Mouse (Mus musculus) embryonic stem cell, embryonic (primary cell): ENCODE measurements around the gene Cpsf4.

Experiments
- CTCF ChIA-PET, 4 experiments: fragments of 300-600 bp in 2 of 4; fragments of 350-600 bp in 2 of 4; sonication (Branson Sonifier 250); formaldehyde crosslinking; loops; one replicate each; lab custom pipeline; 2022; ENCODE audit warnings: inconsistent platforms in 2 of 4; lab: Charles Lee
- POLR2A ChIA-PET, 4 experiments: fragments of 300-600 bp in 2 of 4; fragments of 350-600 bp in 2 of 4; sonication (Branson Sonifier 250); formaldehyde crosslinking; loops; one replicate each; lab custom pipeline; 2022; ENCODE audit warnings: antibody characterized with exemption in 4 of 4, inconsistent platforms in 1 of 4; lab: Charles Lee

Gene Cpsf4

DNA sequence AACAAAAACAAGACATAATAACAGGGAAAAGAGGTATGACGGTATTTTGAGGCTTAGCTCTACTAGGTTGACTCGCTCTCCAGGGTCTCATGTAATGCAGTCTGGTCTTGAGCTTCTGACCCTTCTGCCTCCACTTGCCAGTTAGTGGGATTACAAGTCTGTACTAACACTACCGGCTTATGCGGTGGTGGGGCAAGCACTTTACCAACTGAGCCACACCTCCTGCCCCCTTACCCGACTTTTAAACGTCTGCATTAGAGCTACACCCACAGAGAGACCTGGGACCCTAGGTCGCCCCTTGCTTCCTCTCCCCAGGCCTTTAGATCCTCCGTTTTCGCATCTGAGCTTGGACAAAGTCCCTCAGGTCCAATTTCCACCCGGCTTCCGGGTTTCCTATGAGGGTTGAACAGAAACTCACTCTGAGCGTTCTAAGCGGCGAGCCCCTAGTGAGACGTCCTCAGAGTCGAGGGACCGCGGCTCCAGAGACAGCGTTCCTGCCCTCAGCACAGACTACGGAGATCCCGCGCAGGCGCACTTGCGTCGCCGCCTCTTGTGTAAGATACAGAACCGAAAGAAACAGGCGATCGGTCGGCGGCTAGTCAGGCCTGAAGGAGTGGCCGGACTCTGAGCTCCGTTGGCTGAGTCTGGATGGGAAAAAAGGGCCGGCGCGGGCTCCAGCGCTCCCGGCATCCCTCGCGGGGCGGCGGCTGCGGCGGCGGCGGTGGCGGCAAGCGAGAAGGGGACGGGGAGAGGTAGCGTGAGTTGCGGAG lies at the start of gene Cpsf4, which contains the start of gene Ptcd1:
Gene Cpsf4 (plus strand): TSS at position 678 of the 770 bp plus-strand sequence.
Gene Ptcd1 (minus strand): TSS at position 573 of the 770 bp plus-strand sequence.
- ChIA-PET CTCF (interaction anchor here in 2 of 4 experiments (0.6 to 1.5 kb wide), 7 partner anchors 12 to 1054 kb away, joined by 3 to 6 read pairs (median 3); partner anchors contain the start of gene Zkscan5 (in 1 of the 2)), POLR2A (interaction anchor here (0.6 to 15.0 kb wide), 60 partner anchors 9 to 399 kb away, joined by 3 to 289 read pairs (median 5); partner anchors contain the start of genes Arpc1b (in 3 of the 4), Zfp655 (in 3 of the 4), Zkscan5 (in 3 of the 4) and Atp5j2 (in 2 of the 4))

DNA sequence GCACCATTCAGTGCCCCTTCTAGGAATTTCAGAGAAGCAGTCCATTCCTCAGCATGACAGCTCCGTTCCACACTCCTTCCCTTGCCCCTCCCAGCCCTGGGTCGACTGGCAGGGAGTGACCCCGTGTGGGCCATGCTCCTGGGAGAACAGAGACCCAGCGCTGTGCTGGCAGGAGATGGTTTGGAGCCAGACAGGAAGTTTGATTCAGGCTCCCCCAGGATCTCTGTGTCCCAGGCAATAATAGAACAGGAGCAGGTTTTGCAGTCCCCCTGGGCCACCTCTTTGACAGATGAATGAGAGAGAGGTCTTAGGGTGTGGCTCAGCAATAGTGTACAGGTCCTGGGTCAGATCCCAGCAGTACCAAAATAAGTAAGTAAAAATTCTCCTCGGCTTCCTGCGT lies 49.0 kb upstream of the Cpsf4 start:
- ChIA-PET POLR2A (interaction anchor here in 2 of 4 experiments (0.8 to 17.1 kb wide), 9 partner anchors 9 to 121 kb away, joined by 3 to 244 read pairs (median 6); partner anchors contain the start of genes Bud31 (in 1 of the 2), Cpsf4 (in 1 of the 2), Pdap1 (in 1 of the 2) and Ptcd1 (in 1 of the 2)), CTCF (interaction anchor here in 2 of 4 experiments (1.1 to 1.5 kb wide), 2 partner anchors 35 to 72 kb away, joined by 3 to 4 read pairs; no protein-coding TSS in a partner anchor)

DNA sequence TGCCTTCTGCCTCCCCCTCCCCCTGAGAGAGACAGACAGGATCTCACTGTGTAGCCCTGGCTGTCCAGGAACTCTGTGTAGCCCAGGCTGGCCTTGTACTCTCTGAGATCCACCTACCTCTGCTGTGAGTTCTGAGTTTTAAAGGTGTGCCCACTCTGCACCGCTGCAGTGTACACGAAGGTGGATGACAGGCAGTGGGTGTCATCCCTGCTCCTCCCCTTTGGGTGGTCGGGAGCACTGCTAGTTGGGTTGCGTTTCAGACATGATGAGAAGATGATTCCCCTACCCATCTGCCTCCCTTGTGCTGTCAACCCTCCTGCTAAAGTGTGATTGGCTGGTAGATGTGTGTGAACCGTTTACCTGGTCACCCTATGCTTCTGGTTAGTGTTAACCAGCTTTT lies 48.6 kb upstream of the Cpsf4 start:
- POLR2A ChIA-PET: interaction anchor here in 3 of 4 experiments (0.6 to 17.1 kb wide), 8 partner anchors 10 to 131 kb away, joined by 3 to 244 read pairs (median 4); partner anchors contain the start of genes Bud31 (in 1 of the 3), Cpsf4 (in 1 of the 3), Pdap1 (in 1 of the 3) and Ptcd1 (in 1 of the 3)
- CTCF ChIA-PET: interaction anchor here in 1 of 4 experiments (1.5 kb wide), 1 partner anchor 72 kb away, joined by 3 read pairs; no protein-coding TSS in a partner anchor

DNA sequence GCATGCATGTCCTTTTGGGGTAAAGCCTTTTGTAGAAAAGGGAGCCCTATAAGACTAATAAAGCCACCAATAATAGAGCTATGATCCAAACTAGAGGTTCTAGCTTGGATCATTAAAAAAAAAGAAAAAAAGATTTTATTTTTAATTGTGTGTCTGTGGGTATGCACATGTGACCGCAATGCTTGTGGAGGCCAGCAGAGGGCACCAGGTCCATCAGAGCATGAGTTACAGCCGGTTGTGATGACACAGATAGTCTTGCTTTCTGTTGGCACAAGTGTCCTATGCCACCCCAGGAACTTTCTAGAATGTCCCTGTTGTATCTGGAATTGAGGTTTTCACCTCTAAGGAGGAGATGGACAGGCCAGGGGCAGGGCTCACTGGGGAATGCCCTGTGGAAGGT lies 47.6 kb upstream of the Cpsf4 start:
- ChIA-PET CTCF (interaction anchor here (0.6 to 1.6 kb wide), 12 partner anchors 10 to 1273 kb away, joined by 3 to 5 read pairs (median 3); no protein-coding TSS in a partner anchor), POLR2A (interaction anchor here (0.6 to 17.1 kb wide), 15 partner anchors 9 to 288 kb away, joined by 3 to 244 read pairs (median 3); partner anchors contain the start of genes Arpc1a (in 1 of the 4), Bud31 (in 1 of the 4), Cpsf4 (in 1 of the 4) and Kpna7 (in 1 of the 4))

DNA sequence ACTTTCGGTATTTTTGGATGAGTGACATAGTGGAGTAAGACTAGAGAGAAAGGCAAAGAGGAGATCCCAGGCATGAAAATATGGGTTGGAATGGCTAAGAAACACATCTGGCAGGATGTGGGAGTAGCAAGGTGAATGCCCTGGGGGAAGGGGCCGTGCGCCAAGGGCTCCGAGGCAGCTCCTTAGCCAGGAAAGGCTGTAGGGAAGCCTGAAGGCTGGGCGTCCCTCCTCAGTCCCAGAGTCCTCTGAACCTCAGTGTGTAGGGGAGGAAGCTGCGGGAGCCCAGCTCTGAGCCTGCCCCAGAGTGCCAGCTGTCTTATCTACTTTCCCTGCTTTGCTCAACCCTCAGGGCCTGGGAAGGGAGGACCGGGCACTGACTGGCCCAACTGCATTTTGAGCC lies 46.1 kb upstream of the Cpsf4 start:
- ChIA-PET CTCF (interaction anchor here in 3 of 4 experiments (1.1 to 1.6 kb wide), 3 partner anchors 12 to 16 kb away, joined by 3 to 8 read pairs (median 4); no protein-coding TSS in a partner anchor), POLR2A (interaction anchor here in 3 of 4 experiments (0.6 to 17.1 kb wide), 14 partner anchors 8 to 600 kb away, joined by 3 to 244 read pairs (median 5); partner anchors contain the start of genes Zkscan5 (in 2 of the 3), Arpc1b (in 1 of the 3), Bud31 (in 1 of the 3) and Pdap1 (in 1 of the 3))

DNA sequence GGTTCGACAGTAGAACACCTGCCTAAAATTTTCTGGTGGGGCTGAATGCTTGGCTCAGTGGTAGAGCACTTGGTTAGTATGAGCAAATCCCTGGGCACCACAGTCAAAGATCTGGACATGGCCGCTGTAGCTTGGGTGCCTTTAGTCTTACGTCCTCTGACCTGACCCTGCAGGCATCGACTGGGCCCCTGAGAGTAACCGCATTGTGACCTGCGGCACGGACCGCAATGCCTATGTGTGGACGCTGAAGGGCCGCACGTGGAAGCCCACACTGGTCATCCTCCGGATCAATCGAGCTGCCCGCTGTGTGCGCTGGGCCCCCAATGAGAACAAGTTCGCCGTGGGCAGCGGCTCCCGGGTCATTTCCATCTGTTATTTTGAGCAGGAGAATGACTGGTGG lies 43.6 kb upstream of the Cpsf4 start:
- ChIA-PET CTCF (interaction anchor here in 2 of 4 experiments (0.6 to 0.7 kb wide), 2 partner anchors 10 to 122 kb away, joined by 3 read pairs; no protein-coding TSS in a partner anchor), POLR2A (interaction anchor here in 3 of 4 experiments (0.9 to 17.1 kb wide), 8 partner anchors 9 to 81 kb away, joined by 3 to 244 read pairs (median 8); partner anchors contain the start of genes Arpc1b (in 1 of the 3), Bud31 (in 1 of the 3), Pdap1 (in 1 of the 3) and Zkscan5 (in 1 of the 3))

DNA sequence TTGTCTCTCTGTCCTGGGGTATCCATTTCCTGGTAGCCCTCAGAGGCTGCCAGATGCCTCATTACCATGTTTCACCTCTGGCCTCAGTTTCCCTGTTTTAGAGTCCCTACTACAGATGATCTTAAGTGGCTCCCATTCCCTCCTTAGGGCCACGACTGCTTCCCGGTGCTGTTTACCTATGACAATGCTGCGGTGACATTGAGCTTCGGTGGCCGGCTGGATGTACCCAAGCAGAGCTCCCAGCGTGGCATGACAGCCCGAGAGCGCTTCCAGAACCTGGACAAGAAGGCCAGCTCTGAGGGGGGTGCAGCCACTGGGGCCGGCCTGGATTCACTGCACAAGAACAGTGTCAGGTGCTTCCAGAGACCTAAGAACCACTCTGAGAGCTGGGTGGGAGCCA lies 40.4 kb upstream of the Cpsf4 start:
- POLR2A ChIA-PET: interaction anchor here in 3 of 4 experiments (0.7 to 17.1 kb wide), 12 partner anchors 9 to 106 kb away, joined by 3 to 244 read pairs (median 4); partner anchors contain the start of genes Arpc1a (in 1 of the 3), Arpc1b (in 1 of the 3), Bud31 (in 1 of the 3) and Cpsf4 (in 1 of the 3)
- CTCF ChIA-PET: interaction anchor here in 2 of 4 experiments (1.2 to 1.6 kb wide), 2 partner anchors 10 kb away, joined by 4 to 8 read pairs; no protein-coding TSS in a partner anchor

DNA sequence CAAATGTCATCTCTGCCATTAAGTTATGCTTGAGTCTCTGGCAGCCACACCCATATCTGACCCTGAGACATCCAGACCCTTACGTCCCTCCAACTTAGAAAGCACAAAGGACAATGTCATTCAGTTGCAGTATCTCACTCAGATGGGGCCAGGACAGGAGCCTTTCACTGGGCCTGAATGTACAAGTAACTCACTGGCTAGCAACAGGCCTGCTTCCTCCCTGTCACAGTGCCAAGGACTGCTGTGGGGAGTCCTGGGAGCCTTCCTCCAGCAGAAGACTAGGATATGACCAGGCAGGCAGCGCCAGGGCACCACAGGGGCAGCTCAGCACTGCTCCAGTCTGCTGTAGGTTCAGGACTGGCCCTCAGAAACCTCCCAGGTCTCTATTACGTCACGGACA lies 37.9 kb upstream of the Cpsf4 start:
- ChIA-PET POLR2A (interaction anchor here in 3 of 4 experiments (1.0 to 17.1 kb wide), 9 partner anchors 9 to 75 kb away, joined by 3 to 244 read pairs (median 3); partner anchors contain the start of genes Arpc1b (in 1 of the 3), Bud31 (in 1 of the 3), Cpsf4 (in 1 of the 3) and Pdap1 (in 1 of the 3)), CTCF (interaction anchor here in 1 of 4 experiments (0.6 kb wide), 1 partner anchor 10 kb away, joined by 4 read pairs; no protein-coding TSS in a partner anchor)

DNA sequence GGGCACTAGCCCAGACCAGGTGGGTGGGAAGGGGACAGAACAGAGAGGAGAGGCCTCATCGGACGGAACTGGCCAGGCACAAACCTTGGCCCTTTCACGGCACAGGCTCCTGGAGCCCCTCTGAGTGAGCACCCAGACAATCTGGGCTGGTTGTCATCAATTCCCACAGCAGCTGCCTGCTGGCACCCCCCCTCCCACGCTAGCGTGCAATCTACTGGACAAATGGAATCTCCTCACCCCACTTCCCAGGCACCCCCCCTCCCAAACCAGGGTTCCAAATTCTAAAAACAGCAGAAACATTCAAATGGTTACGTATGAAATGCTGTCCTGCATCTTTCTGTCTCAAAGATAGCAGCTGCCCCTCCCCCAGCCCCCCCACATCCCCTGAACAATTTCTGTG lies 37.2 kb upstream of the Cpsf4 start:
- ChIA-PET POLR2A (interaction anchor here in 3 of 4 experiments (0.5 to 17.1 kb wide), 9 partner anchors 8 to 573 kb away, joined by 3 to 244 read pairs (median 4); partner anchors contain the start of genes Arpc1b (in 1 of the 3), Bud31 (in 1 of the 3), Cpsf4 (in 1 of the 3) and Pdap1 (in 1 of the 3)), CTCF (interaction anchor here in 1 of 4 experiments (0.6 kb wide), 1 partner anchor 11 kb away, joined by 4 read pairs; no protein-coding TSS in a partner anchor)

DNA sequence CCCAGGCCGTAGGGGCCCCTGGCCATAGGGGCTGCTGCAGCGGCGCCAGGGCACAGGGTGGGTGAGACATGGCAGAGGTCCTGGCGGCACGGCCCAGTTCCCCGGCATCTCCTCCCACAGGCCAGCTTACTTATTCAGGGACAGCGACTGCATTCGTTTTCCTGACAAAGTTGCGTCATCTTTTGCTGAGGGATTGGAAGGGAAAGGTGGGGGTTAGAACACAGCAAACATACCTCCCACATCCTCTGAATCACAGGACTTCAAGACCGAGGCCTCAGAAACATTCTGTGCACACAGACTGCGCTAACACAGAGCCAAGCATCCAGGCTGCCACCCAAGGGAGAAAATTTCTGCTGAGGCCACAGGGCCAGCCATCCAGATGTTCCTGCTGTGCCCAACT lies 36.8 kb upstream of the Cpsf4 start:
- ChIA-PET POLR2A (interaction anchor here in 3 of 4 experiments (0.5 to 17.1 kb wide), 11 partner anchors 8 to 574 kb away, joined by 3 to 244 read pairs (median 3); partner anchors contain the start of genes Arpc1b (in 1 of the 3), Bud31 (in 1 of the 3), Cpsf4 (in 1 of the 3) and Pdap1 (in 1 of the 3)), CTCF (no interaction called here)

DNA sequence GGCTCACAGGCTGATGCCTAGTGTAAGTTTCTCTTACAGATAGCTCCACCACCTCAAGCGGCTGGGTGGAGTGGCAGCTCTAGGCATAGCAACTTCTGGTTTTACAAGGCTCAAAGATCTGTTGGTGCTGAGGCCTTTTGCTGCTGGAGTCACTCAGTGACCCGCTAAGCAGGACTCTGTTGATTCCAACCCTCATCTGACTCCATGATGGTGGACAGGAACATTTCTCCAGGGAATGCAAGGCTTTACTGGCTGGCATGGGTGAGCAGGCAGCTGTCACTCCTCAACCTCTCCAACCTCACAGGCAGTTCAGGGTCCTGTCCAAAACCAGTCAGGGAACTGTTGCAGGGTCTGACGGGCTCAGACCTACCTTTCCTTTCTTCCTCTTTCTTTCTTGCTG lies 36.0 kb upstream of the Cpsf4 start:
- ChIA-PET POLR2A (interaction anchor here in 2 of 4 experiments (0.6 to 17.1 kb wide), 10 partner anchors 9 to 103 kb away, joined by 3 to 244 read pairs (median 4); partner anchors contain the start of genes Bud31 (in 1 of the 2), Cpsf4 (in 1 of the 2), Pdap1 (in 1 of the 2) and Ptcd1 (in 1 of the 2)), CTCF (no interaction called here)

DNA sequence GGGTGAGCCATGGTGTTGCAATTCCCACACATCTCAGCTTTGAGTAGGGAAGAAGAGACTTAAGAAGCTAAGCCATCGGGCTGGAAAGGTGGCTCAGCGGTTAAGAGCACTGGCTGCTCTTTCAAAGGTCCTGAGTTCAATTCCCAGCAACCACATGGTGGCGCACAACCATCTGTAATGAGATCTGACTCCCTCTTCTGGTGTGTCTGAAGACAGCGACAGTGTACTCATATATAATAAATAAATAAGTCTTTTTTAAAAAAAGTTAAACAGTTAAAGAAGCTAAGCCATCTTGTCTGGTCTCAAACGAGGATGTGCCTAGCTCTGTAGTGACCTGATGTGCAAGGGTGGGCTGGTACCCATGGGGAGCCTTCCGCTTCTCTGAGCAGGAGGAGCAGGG lies 33.7 kb upstream of the Cpsf4 start:
- ChIA-PET POLR2A (interaction anchor here (0.7 to 17.1 kb wide), 27 partner anchors 8 to 98 kb away, joined by 3 to 244 read pairs (median 4); partner anchors contain the start of genes Arpc1b (in 3 of the 4), Cpsf4 (in 2 of the 4), Ptcd1 (in 2 of the 4) and Zkscan5 (in 2 of the 4)), CTCF (interaction anchor here in 3 of 4 experiments (0.6 to 2.0 kb wide), 15 partner anchors 8 to 71 kb away, joined by 3 to 8 read pairs (median 3); partner anchors contain the start of genes Arpc1b (in 1 of the 3), Cpsf4 (in 1 of the 3), Ptcd1 (in 1 of the 3) and Zkscan5 (in 1 of the 3))

DNA sequence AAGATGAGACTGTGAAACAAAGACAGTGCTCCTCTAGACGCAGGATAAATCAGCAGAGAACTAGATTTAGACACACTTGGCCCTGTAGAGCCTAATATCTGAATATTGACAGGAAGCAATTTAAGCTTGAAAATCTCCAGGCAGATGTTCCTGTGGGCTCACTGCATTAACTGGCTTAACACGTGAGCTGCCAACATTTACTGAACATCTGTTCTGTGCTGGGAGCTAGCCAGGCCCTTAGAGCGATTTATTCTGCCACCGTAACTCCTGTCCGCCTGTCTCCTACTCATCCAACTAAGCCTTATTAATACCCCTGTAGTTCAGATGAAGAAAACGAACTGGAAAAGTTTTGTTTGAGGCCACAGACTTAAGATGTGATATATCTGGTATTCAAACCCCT lies 28.2 kb upstream of the Cpsf4 start:
- ChIA-PET CTCF (interaction anchor here in 3 of 4 experiments (0.5 to 1.2 kb wide), 5 partner anchors 19 to 75 kb away, joined by 3 to 5 read pairs (median 4); no protein-coding TSS in a partner anchor), POLR2A (interaction anchor here in 3 of 4 experiments (0.6 to 14.4 kb wide), 32 partner anchors 9 to 1120 kb away, joined by 3 to 244 read pairs (median 4); partner anchors contain the start of genes Arpc1b (in 3 of the 3), Cpsf4 (in 2 of the 3), Ptcd1 (in 2 of the 3) and Zfp655 (in 2 of the 3))

DNA sequence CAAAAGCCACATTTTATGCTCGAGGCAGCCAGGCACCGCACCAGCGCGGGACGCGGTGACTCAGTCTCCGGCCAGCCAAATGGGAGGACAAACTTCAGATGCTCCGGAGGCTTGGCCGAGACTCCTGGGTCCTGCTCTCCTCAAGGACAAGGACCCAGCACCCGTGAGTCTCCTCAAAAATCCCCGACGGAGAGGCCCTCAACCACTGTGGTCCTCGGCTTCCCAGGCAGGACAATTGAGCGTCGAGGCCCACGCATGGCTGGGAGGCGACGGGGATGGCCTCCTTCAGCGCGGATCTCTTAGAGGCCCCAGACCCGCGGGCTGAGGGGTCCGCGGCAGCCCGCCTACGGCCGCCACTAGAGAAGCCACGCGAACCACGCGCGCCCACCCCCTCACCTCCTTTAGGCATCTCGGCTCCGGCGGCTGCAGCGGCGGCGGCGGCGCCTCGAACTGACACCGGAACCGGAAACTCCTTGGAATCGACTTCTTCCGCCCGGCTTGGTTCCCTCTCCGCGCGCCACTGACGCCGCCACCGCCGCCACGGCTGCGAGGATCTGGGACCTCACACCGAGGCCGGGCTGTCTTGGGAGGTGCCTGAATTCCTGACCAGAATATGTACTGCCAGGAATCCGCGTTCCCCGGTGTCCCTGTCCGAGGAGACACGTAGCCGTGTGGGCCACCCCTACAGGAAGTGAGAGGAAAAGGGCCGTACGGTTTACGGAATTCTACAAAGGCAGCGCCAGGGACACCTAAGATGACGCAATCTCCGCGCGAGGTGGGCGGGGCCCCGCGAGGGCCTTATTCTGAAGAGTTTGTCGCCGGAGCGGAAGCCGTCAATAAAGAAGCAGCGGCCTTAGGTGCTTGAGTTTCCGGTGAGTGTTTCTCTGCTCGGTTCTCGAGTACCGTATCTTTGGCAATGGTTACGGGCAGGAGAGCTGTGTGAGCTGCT lies 27.2 kb upstream of the Cpsf4 start, which contains the start of the genes Pdap1 and Bud31:
Gene Pdap1 (minus strand): TSS at position 668 of the 949 bp plus-strand sequence.
Gene Bud31 (plus strand): TSS at position 792 of the 949 bp plus-strand sequence.
- CTCF ChIA-PET: interaction anchor here in 2 of 4 experiments (1.2 kb wide), 2 partner anchors 20 to 23 kb away, joined by 3 to 5 read pairs; no protein-coding TSS in a partner anchor
- POLR2A ChIA-PET: interaction anchor here (0.5 to 14.4 kb wide), 37 partner anchors 9 to 769 kb away, joined by 3 to 244 read pairs (median 7); partner anchors contain the start of genes Arpc1b (in 3 of the 4), Cpsf4 (in 3 of the 4), Ptcd1 (in 3 of the 4) and Zkscan5 (in 3 of the 4)

DNA sequence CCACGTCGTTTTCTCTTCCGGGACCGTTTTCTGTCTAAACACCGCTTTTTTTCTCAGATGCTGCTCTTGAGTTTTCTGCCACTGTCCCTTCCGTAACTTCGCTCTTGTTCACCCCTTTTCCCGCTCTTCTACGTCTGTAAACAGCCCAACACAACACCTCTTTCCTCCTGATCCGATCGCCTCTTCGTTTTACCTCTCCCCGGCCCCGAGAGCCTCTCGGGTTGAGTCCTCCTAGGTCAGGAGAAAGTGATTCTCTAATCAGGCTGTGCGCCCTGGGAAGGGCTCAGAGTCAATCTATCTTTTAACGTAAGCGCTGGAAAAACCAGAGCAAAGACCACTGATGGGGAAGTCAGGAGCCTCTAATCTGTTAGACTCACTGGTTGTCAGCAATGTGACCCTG lies 26.4 kb upstream of the Cpsf4 start:
- ChIA-PET CTCF (no interaction called here), POLR2A (interaction anchor here (0.7 to 14.4 kb wide), 23 partner anchors 8 to 770 kb away, joined by 3 to 244 read pairs (median 9); partner anchors contain the start of genes Cpsf4 (in 3 of the 4), Ptcd1 (in 3 of the 4) and Zkscan5 (in 3 of the 4))
